Mouse (Mus musculus) frontal cortex, postnatal 10 days (tissue): ENCODE data around the gene Rmnd1.
"Not testable (repeated sequence)": the region's sequence is repeated elsewhere in the genome, so short reads cannot be mapped to it uniquely, and the experiment has no call there.

ENCODE experiments used
- DNase-seq, 2 experiments: peaks; one replicate each; pipeline ENCODE4 v3.0.0; 2022; ENCODE audit warnings: low spot score in 2 of 2, mixed read lengths in 1 of 2

Gene Rmnd1

DNA sequence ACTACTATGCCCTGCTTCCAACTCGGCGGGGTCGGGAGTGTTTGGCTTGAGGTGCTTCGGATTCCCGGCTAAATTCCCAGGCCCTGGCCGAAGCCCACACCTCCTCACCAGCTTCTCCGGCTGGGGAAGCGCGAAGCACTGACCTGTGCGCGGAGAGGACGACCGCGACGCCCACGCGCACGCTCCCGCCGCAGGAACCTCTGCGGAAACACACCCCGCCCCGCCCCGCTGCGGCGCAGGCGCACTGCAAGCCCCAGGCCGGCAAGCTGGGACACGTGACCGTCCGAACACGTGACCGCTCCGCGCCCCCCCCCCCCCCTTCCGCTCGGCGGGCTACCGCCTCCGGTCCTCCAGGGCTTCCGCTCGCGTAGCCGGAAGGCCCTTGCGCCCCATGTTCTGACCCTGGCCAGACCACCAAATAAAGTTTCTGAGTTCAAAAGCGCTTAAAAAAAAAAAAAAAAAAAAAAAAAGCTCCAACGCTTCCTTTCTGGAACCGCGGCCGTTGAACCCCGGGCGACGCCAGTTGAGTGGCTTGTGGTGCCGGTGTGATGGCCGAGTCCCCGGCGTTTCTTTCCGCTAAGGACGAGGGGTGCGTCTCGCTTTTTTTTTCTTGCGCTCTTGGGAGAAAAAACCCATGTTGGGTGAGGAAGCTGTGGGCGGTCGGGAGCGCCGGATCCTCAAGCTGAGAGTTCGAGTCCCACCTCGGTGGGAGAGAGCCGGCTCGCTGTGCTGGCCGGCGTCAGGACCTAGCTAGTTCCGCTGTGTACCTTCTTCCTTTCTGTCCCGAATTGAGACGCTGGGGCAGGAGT is at the start of gene Rmnd1, which contains the start of gene Armt1:
Gene Rmnd1, minus strand, starts transcription at position 266 of the 809 bp plus-strand sequence.
Gene Armt1, plus strand, starts transcription at position 345 of the 809 bp plus-strand sequence.
- peak; percentile 93 to 95 for DNase-seq

DNA sequence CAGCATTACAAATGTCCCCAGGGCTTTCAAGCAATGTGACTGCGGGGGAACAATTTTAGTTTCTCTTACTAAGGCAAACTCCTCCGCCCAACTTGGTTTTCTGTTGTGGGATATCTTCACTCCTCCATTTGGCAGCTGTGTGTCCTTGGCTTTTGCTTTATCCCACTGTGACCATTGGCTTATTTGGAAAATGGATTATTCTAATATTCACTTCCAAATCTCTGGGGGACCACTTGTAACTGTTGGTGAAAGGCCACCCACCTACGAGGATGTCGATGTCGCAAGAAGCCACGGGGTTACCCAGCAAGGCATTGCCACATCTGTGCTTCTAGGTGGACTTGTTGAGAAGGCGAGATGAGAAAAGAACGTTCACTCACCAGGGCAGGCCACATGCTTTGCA is 49.5 kb upstream of the Rmnd1 start:
- DNase-seq = no peak

DNA sequence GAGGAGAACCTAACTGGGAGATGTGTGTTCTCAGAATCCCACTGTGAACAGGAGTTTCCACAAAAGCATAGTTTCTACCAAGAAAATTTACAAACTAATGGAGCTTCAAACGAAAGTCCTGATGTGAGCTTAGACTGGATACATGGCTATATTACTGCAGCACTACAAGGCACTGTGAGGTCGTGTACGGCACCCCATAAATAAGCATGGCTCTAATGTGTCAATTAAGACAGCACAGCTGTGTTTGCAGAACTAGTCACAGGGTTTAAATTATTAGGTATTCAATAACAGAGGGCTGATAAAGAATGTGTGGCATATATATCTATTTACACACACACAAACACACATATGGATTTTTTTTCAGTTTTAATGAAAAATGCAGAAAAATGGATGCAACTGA is 48.7 kb upstream of the Rmnd1 start:
- no peak for DNase-seq

DNA sequence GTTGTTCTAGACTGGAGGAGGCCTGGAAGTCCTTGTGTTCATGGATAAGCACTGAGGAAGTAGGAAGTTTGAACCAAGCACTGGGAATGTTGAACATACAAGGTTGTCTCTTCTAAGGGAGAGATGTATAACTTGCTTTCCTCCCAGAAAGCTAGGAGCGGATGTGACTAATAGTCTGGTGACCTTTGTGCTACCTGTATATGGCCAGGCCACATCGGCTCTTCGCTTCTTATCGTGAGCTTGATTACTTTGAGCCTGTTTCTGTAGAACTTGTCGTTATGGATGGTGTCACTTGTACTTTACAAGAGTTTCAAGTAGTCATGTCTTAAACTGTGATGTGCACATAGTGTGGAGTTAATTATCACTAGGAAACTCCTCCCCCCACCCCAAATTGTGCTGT is 44.4 kb upstream of the Rmnd1 start:
- no peak for DNase-seq

DNA sequence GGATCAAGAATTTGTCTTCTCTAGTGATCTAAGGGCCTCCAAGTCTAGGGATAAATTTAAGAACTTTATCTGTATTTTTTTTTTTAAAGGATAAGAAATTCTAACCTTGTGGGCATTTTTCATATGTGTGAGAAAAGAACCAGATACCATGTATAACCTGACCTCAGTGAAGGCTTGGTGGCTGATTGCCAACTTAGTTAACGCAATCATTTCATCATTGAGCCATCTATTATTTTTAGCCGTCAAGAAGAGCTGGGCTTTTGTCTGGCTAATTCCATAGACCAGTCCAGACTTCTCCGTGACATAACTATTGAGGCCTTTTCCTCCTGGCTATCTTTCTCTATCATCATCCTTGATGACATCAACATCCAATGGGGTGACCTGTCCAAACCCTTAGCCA is 43.2 kb upstream of the Rmnd1 start:
- no peak for DNase-seq

DNA sequence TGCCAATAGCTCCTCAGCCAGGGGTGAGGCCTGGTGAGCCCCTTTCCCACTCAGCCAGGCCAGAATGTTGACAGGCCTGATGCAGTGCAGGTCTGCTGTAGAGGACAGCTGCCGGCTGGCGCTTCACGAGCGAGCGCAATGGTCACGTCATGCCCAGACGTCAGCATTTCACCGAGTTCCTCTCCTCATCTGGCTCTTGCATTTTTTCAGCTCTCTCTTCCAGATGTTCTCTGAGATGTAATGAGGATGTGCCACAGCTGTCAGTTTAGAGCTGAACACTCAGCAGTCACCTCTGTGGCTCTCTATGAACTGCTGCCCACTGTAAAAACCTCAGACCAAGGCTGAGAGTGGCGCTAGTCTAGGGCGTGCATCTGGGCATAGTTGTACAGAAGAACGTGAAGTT is 41.4 kb upstream of the Rmnd1 start:
- no peak for DNase-seq

DNA sequence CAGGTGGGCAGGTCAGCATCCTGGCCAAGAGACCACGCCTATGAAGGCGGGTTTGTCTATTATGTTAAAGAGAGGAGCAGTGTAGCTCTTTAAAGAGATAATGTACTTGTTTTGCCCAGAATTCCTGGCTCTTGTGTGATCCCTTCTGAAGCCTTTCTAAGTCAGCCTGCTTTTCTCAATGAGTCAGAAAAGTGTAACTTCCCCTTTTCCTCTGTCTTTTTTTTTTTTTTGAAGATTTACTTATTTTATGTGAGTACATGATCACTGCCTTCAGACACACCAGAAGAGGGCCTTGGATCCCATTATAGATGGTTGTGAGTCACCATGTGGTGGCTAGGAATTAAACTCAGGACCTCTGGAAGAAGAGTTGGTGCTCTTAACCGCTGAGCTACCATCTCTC is 37.2 kb upstream of the Rmnd1 start:
- no peak for DNase-seq

DNA sequence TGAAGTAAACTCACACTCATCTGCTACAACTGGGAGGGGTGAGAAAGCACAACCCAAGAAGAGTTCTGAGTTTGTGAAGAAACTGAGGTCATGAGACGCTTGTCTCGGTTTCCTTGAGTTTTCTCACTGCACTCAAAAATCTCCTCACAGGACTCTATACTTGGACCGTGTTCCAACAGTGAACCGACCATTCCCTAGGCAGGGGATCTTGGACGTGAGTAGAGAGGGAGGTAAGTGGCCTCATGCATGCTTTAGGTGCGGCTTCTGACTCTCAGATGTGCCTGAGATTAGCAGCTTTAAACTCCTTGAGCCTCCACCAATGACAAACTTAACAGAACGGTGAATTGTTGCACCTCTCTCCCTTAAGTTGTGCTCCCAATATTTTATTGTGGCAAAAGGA is 33.6 kb upstream of the Rmnd1 start:
- no peak for DNase-seq

DNA sequence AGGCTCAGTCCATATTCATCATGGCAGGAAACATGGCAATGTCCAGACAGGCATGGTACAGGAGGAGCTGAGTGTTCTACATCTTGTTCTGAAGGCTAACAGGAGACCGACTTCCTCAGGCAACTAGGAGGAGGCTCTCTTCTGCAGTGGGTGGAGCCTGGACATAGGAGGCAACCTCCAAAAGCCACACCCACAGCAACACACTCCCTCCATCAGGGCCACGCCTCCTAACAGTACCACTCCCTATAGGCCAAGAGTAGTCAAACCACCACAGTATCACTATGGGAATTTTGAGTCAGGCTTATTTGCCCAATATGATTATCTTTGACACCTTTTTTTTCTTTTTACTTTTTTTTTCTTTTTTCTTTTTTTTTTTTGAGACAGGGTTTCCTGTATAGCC is 28.0 kb upstream of the Rmnd1 start:
- DNase-seq = no peak

DNA sequence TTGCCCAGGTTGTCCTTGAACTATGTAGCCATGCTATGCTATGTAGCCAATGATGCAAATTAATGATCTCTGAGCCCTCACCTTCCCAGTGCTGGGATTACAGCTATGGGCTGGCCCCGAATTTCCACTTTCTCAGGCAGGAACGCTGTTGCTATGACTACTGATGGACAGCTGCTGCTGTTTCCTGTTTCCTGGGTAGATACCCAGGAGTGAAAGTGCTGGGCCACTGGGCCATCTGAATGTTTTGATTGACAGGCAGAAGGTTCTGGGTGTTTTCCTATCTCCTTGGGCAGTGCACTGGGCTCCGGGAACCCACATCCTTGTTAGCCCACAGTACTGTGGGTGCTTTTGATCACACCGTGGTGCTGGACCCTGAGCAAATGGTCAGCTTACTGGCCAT is 24.2 kb upstream of the Rmnd1 start:
- DNase-seq = no peak

DNA sequence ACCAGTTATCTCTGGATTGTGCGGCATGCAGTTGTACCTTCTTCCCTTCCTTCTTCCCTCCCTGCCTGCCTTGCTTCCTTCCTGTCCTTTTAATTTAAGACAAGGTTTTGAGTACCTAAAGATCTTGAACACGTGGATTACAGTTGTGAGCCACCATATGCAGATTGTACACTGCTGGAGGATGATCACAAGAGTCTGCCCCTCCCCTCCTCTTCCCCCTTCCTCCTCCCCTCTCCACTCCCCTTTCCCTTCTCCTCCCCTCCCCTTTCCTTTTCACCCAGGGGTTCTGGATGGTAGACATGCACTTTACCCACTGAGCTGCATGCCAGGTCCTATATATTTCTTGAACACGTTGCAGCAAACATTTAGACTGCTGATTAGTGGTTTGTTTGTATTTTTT is 3.2 kb upstream of the Rmnd1 start:
- no peak for DNase-seq

DNA sequence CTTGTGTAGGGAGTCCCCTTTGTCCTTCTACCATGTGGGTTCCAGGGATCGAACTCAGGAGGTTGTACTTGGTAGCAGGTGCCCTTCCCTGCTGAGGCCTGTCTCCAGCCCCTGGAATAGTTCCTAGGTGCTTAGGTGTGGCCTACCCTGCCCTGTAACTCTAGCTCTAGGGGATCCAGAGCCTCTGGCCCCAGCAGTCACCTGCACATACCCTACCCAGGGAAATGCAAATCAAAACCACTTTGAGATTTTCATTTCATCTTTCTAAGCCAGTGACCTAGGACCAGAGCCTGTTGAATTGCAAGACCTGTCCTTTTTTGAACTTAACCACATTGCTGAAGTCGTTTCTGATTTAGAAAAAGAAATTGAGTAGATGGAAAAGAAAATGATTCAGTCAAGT is 1.7 kb upstream of the Rmnd1 start:
- DNase-seq = not testable (repeated sequence)

DNA sequence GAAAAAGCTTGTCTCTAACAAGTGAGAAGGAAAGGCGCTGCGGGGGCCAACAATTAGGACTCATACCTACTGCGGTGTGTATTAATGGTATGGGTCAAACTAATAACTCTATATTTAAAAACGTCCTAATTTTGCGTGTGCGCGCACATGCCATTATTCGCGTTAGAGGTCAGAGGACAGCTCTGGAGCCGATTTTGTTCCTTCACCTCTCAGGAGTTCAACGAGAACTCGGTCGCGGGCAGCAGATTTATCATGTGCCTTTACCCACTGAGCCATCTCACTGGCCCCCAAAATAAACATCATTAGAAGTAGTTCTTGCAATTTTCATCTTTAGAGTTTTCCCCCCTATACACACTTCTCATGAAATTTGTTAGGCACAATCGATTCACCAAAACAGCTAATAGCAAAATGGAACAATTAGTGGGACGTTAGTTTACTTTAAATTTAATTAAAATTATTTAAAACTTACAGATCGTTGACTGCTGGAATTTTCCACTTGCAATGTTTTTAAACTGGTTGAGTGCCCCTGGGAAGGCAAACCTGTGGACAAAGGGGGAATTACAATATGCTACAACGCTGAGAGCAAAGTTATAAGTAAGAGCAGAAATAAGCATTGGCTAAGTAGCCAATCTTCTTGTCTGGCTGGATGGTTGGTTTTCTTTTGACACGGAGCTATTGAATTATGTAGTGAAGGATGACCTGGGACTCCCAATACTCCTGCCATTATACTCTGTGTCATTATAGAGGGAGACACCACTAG is 988 bp upstream of the Rmnd1 start:
- DNase-seq = no peak

DNA sequence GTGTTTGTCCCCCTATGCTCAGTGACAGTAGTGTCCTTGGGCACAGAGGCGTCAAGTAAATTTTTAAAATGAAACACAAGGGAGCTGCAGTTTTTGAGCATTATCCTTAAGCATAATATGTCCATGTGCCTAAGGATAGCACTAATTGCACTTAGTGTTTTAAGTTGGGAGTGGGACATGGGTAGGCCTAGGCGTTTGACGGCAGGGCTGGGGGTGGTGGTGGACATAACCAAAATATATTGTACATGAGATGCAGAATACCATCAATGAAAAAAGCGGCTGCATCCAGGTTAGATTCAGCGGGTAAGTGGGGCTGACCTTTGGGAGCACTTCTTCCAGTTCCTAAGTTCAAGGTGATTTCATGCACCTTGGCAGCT is 454 bp downstream of the Rmnd1 start:
- no peak for DNase-seq

DNA sequence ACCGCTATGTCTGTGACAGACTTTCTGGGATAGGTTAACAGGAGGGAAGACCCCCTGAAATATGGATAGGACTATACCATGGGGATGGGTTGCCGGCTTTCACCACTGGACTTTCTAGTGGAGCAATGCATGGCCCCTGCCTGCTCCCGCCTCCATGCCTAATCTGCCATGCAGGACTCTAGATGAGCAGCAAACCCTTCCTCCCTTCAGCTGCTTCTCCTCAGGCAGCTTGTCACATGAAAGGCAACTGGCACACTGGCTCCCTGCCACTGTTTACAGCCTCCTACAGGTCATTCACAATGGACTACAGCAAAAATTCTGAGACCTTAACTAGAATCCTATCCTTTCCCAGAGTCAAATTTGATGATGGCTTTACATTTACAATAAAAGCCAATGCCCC is 1.4 kb downstream of the Rmnd1 start:
- DNase-seq = no peak

DNA sequence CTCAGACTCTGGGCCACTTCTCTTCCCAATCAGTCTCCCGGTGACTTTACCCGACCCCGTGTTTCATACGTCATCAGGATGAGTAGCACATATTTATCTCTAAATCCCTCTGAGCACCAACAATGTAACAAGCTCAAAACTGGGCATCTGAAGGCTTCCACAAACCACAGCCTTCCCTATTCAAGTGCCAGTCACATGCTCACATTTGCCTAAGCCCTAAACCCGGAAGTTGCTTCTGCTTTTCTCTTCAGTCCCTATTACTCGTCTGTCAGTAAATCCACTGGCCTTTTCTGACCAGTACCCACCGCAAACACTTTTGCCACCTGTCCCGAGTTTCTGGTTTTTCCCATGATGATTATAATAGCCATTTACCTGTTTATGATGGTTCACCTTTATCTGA is 1.8 kb downstream of the Rmnd1 start:
- no peak for DNase-seq

DNA sequence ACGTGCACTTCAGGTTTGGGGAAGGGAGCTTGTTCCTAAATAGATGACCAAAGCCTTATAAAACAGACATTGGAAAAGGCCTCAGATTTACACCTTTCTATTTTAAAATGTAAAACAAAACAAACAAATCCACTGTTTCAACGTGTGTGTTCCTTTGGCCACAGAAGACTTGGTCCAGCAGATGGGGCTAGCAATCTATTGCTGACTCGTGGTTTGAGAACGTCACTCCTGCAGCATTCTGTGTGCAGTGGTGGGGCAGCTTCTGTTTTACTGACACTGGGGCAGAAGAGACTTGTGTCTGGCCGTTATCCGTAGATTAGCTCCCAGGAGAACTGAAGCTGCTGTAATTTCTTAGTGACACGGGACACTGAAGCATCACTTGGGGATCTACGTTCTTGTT is 6.9 kb downstream of the Rmnd1 start:
- DNase-seq = no peak

DNA sequence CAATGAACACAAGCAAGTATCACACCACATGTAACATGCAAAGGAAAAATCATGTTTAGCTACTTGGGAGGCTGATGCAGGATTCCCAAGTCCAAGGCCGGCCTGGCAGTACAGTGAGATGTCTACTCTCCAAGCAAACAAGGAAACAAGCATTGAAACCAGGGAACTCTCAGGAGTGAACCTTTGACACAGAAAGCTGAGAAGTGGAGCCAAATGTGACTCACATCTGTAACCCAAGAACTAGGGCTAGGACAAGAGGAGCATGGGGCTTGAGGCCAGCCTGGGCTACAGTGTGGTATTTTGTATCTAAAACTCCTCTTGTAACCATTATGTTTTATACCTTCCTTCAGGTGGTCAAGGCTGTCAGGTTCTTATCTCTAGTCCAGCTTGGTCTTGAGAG is 25.0 kb downstream of the Rmnd1 start:
- DNase-seq = no peak

DNA sequence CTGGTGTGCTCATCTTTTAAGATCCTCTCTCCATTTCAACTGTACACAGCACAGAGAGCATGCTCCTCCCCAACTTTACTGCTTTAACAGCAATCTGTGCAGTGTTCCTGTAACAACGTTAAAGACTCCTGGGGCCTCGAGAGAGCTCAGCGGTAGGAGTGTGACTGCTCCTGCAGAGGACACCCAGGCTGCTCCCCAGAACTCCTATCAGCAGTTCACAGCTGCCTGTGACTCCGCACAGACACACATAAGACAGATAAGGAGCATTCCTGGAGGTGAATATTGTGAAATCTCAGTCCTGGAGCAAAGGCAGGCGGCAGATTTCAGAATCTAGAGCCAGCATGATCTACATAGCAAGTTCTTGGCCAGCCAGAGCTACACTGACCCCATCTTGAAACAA is 26.7 kb downstream of the Rmnd1 start:
- DNase-seq = no peak

DNA sequence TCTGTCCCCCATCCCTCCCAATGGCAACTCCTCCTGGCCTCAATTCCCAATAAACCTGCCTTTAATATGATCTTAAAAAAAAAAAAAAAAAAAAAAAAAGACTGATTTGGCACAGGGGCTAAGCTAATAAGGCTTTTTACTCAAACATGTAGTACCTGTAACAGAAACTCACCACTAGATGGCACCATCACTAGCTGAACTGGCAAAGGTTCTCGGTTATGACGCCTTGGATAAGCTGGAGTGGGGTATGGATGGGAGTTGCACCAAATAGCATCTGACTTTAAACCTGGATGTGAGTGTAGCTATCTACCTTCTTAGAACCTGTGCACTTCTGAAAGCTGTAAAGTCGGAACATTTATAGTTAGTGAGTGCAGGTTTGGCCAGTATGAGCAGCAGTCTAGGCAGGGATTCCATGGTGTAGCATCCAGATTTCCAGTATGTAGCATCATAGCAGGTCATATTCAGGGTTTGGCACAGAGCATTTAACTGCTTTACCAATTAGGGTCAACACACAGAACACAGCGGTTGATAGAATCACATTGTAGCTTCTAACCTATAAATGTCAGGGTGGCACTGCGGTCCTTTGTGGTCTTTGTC is 27.2 kb downstream of the Rmnd1 start:
- DNase-seq = no peak

DNA sequence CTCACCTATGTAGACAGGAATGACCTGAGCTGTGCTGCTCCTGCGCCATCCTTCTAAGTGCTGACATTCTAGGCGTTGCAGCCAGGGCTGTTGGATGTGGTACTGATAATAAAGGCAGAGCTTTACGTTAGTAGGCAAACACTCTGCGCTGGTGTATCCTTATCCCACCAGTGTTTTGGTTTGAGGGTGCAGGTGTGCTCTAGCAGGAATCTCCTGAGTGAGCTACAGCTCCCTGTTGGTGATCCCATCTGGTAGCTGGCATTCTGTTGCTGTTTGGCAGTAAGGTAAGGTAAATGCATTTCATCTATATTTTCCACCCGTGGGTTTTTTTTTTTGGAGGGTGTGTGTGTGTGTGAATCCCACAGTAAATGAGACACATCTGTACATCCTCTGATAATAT is 34.1 kb downstream of the Rmnd1 start:
- no peak for DNase-seq

DNA sequence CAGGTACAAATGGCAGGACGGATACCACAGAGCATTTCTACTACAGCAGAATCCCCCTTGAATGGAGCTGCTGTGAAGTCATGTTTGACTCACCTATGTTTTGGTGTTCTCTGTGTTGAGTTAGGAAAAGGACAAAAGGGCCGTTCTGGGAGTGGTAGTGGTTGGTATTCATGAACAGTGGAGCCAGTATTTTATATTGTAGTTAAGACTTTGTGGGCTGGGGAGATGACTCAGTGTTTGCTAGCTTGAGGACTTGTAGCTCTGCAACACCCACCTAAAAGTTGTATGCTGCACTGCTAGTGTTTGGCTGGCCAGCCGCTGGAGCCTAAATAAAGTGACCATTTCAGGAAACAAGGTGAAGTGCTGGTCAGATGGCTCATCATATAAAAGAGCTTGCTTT is 36.9 kb downstream of the Rmnd1 start:
- no peak for DNase-seq

DNA sequence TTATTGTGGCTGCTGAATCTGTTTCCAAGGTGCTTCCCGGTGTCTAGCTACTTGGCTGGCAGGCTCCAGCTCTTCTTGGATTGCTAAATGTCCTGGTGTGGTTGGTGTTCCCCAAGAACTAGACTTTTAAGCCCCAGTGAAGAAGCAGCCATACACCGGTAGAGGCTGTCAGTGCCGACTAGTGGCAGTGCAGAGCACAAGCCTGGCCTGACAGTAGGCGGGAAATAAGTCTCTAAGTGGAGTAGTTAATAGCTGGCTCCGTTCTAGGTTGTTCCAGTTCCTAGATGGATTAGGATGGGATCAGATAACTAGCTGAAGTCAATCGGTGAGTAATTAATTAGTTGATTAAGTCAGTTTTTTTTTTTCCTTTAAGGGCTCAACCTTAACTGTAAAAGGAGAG is 40.3 kb downstream of the Rmnd1 start:
- DNase-seq = no peak
